Mouse (Mus musculus): Measurements from ENCODE around the gene Slc22a14. TPM values are rescaled to one million over a fixed set of nuclear protein-coding genes. Genes with fewer than 3 reads are reported as not detected.

The Slc22a14 gene
- polyA plus RNA-seq, 1 experiment = not detected

- H3K27me3 ChIP-seq (ENCODE audit: control insufficient read depth, insufficient read depth, insufficient read length) = no peaks in the 10 kb centered on the region
- H3K4me3 ChIP-seq = peak overlapping the region; percentile 39
- peaks cover 7% of the 10 kb centered on the region for H3K79me2 ChIP-seq (ENCODE audit: control insufficient read depth, insufficient read depth)
- peaks cover 4% of the 10 kb centered on the region for H3K36me3 ChIP-seq (ENCODE audit: control insufficient read depth, insufficient read depth)
- TF ChIP-seq TCF12 (IDR thresholded peaks at IDR 0.05; ENCODE audit: insufficient read depth, poor library complexity, severe bottlenecking) (no peak), REST (IDR thresholded peaks at IDR 0.05; ENCODE audit: insufficient read depth, insufficient read length) (no peak), MYOD1 (IDR thresholded peaks at IDR 0.05; ENCODE audit: control insufficient read depth in 1 of 3, insufficient read length in 2 of 3, low read depth in 2 of 3) (no peak), SRF (IDR thresholded peaks at IDR 0.05; ENCODE audit: control insufficient read depth, insufficient read length, low read depth) (no peak), MAX (IDR thresholded peaks at IDR 0.05; ENCODE audit: low read depth) (no peak), MYOG (IDR thresholded peaks at IDR 0.05; ENCODE audit: control insufficient read depth in 1 of 3, insufficient read depth in 1 of 3, insufficient read length in 2 of 3, low read depth in 2 of 3) (no peak), CEBPB (IDR thresholded peaks at IDR 0.05; ENCODE audit: insufficient read depth, poor library complexity, severe bottlenecking) (no peak), E2F4 (IDR thresholded peaks at IDR 0.05; ENCODE audit: insufficient read depth) (no peak), POLR2A (IDR thresholded peaks at IDR 0.05; ENCODE audit: insufficient read length, low read depth) (no peak), TCF3 (IDR thresholded peaks at IDR 0.05; ENCODE audit: insufficient read length, low read depth) (no peak), USF1 (IDR thresholded peaks at IDR 0.05; ENCODE audit: low read depth) (no peak)
- no peak overlapping the region for H3K4me2 ChIP-seq (ENCODE audit: low read depth)
- no peak overlapping the region for H3ac ChIP-seq (ENCODE audit: control insufficient read depth, insufficient read length)
Observed at GRCm38 (mm10) chr9:119342728-119343127, 22.6 kb downstream of the Slc22a14 start.

GRCm38 (mm10) chr9:119340909-119341816 lies 24.2 kb downstream of the Slc22a14 start, which contains the start of gene Myd88:
Gene Myd88 (minus strand): TSS chr9:119341411.
- Histone ChIP-seq H3ac (ENCODE audit: control insufficient read depth, insufficient read length) (peak within 1 kb of the TSS; percentile 52), H3K4me3 (peak within 1 kb of the TSS; percentile 39), H3K79me2 (ENCODE audit: control insufficient read depth, insufficient read depth) (peaks cover 7% of the 10 kb centered on the region), H3K36me3 (ENCODE audit: control insufficient read depth, insufficient read depth) (peaks cover 4% of the 10 kb centered on the region), H3K4me2 (ENCODE audit: low read depth) (peak within 1 kb of the TSS; percentile 83), H3K27me3 (ENCODE audit: control insufficient read depth, insufficient read depth, insufficient read length) (no peaks in the 10 kb centered on the region)
- TF ChIP-seq CEBPB (IDR thresholded peaks at IDR 0.05; ENCODE audit: insufficient read depth, poor library complexity, severe bottlenecking) (peak; percentile 86), E2F4 (IDR thresholded peaks at IDR 0.05; ENCODE audit: insufficient read depth) (no peak), TCF3 (IDR thresholded peaks at IDR 0.05; ENCODE audit: insufficient read length, low read depth) (no peak), MAX (IDR thresholded peaks at IDR 0.05; ENCODE audit: low read depth) (no peak), USF1 (IDR thresholded peaks at IDR 0.05; ENCODE audit: low read depth) (no peak), MYOD1 (IDR thresholded peaks at IDR 0.05; ENCODE audit: control insufficient read depth in 1 of 3, insufficient read length in 2 of 3, low read depth in 2 of 3) (no peak), REST (IDR thresholded peaks at IDR 0.05; ENCODE audit: insufficient read depth, insufficient read length) (no peak), MYOG (IDR thresholded peaks at IDR 0.05; ENCODE audit: control insufficient read depth in 1 of 3, insufficient read depth in 1 of 3, insufficient read length in 2 of 3, low read depth in 2 of 3) (no peak), SRF (IDR thresholded peaks at IDR 0.05; ENCODE audit: control insufficient read depth, insufficient read length, low read depth) (no peak), TCF12 (IDR thresholded peaks at IDR 0.05; ENCODE audit: insufficient read depth, poor library complexity, severe bottlenecking) (no peak), POLR2A (IDR thresholded peaks at IDR 0.05; ENCODE audit: insufficient read length, low read depth) (peak; percentile 59), POLR2AphosphoS2 (IDR thresholded peaks at IDR 0.05; ENCODE audit: insufficient read length, low read depth) (peak; percentile 67)

- H3ac ChIP-seq (ENCODE audit: control insufficient read depth, insufficient read length) = peak overlapping the region; percentile 52
- H3K79me2 ChIP-seq (ENCODE audit: control insufficient read depth, insufficient read depth) = peaks cover 7% of the 10 kb centered on the region
- peaks cover 4% of the 10 kb centered on the region for H3K36me3 ChIP-seq (ENCODE audit: control insufficient read depth, insufficient read depth)
- no peaks in the 10 kb centered on the region for H3K27me3 ChIP-seq (ENCODE audit: control insufficient read depth, insufficient read depth, insufficient read length)
- TF ChIP-seq MYOG (IDR thresholded peaks at IDR 0.05; ENCODE audit: control insufficient read depth in 1 of 3, insufficient read depth in 1 of 3, insufficient read length in 2 of 3, low read depth in 2 of 3) (no peak), USF1 (IDR thresholded peaks at IDR 0.05; ENCODE audit: low read depth) (no peak), TCF12 (IDR thresholded peaks at IDR 0.05; ENCODE audit: insufficient read depth, poor library complexity, severe bottlenecking) (no peak), CEBPB (IDR thresholded peaks at IDR 0.05; ENCODE audit: insufficient read depth, poor library complexity, severe bottlenecking) (no peak), MAX (IDR thresholded peaks at IDR 0.05; ENCODE audit: low read depth) (no peak), MYOD1 (IDR thresholded peaks at IDR 0.05; ENCODE audit: control insufficient read depth in 1 of 3, insufficient read length in 2 of 3, low read depth in 2 of 3) (no peak), TCF3 (IDR thresholded peaks at IDR 0.05; ENCODE audit: insufficient read length, low read depth) (no peak), REST (IDR thresholded peaks at IDR 0.05; ENCODE audit: insufficient read depth, insufficient read length) (no peak), E2F4 (IDR thresholded peaks at IDR 0.05; ENCODE audit: insufficient read depth) (no peak), POLR2A (IDR thresholded peaks at IDR 0.05; ENCODE audit: insufficient read length, low read depth) (no peak), SRF (IDR thresholded peaks at IDR 0.05; ENCODE audit: control insufficient read depth, insufficient read length, low read depth) (no peak), POLR2AphosphoS2 (IDR thresholded peaks at IDR 0.05; ENCODE audit: insufficient read length, low read depth) (no peak)
- H3K4me2 ChIP-seq (ENCODE audit: low read depth) = peak overlapping the region; percentile 83
- peak overlapping the region; percentile 39 for H3K4me3 ChIP-seq
Observed at GRCm38 (mm10) chr9:119340212-119340580, 25.2 kb downstream of the Slc22a14 start.

- peak within 1 kb of the TSS; percentile 39 for H3K4me3 ChIP-seq
- peaks cover 4% of the 10 kb centered on the region for H3K36me3 ChIP-seq (ENCODE audit: control insufficient read depth, insufficient read depth)
- H3K79me2 ChIP-seq (ENCODE audit: control insufficient read depth, insufficient read depth) = peaks cover 7% of the 10 kb centered on the region
- H3ac ChIP-seq (ENCODE audit: control insufficient read depth, insufficient read length) = peak within 1 kb of the TSS; percentile 52
- H3K4me2 ChIP-seq (ENCODE audit: low read depth) = peak within 1 kb of the TSS; percentile 83
- H3K27me3 ChIP-seq (ENCODE audit: control insufficient read depth, insufficient read depth, insufficient read length) = no peaks in the 10 kb centered on the region
- TF ChIP-seq POLR2A (IDR thresholded peaks at IDR 0.05; ENCODE audit: insufficient read length, low read depth) (peak; percentile 68), MYOD1 (IDR thresholded peaks at IDR 0.05; ENCODE audit: control insufficient read depth in 1 of 3, insufficient read length in 2 of 3, low read depth in 2 of 3) (no peak), POLR2AphosphoS2 (IDR thresholded peaks at IDR 0.05; ENCODE audit: insufficient read length, low read depth) (peak; percentile 73)
Observed at GRCm38 (mm10) chr9:119339558-119340211, 25.7 kb downstream of the Slc22a14 start, which contains the start of gene Acaa1a. Gene Acaa1a (plus strand): TSS chr9:119339676.

All from myocyte (in vitro differentiated cells).